Mouse (Mus musculus): ENCODE data around the gene Clec10a. TPM values are rescaled to one million over a fixed set of nuclear protein-coding genes. Genes with fewer than 3 reads are reported as not detected.
A peak's percentile ranks its signal among the peaks of the same experiment; 100 is the strongest.

The Clec10a gene
- polyA plus RNA-seq, 1 experiment from 2014 or later, result 0.44 TPM

DNA sequence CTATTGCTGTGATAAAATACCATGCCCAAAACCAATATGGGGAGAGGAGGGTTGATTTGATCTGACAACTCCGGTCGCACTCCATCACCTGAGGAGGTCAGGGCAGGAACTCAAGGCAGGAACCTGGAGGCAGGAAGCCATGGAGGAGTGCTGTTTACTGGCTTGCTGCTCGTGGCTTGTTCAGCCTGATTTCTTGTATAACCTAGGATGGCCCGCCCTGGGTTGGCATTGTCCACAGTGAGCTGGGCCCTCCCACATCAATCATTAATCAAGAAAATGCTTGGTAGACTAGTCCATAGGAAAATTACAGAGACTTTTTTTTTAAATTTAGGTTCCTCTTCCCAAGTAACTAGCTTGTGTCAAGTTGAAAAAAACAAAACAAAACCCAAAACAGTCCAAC lies 18.5 kb downstream of the Clec10a start:
- Histone ChIP-seq H3K27ac (ENCODE audit: low read depth, low read length) (no peak overlapping the region), H3K9me3 (ENCODE audit: control insufficient read depth, low read length) (no peaks in the 10 kb centered on the region), H3K9ac (ENCODE audit: low read length) (no peak overlapping the region), H3K27me3 (ENCODE audit: control insufficient read depth, insufficient read depth, low read length) (no peaks in the 10 kb centered on the region), H3K4me1 (replicated peaks; ENCODE audit: control insufficient read depth, insufficient read depth, low read length) (0 out of 2 replicates have a peak, but pooled peaks cover 1% of the 10 kb centered on the region), H3K36me3 (ENCODE audit: control insufficient read depth, insufficient read depth, low read length) (no peaks in the 10 kb centered on the region), H3K4me2 (ENCODE audit: low read depth, low read length, severe bottlenecking) (no peak overlapping the region), H3K4me3 (ENCODE audit: low read depth, low read length) (no peak overlapping the region)
- DNase-seq (ENCODE audit: low spot score), result no peak
- WGBS, result 85% methylated on average over 4 of the region's 4 CpGs
- ATAC-seq (replicated peaks; ENCODE audit: low FRiP score), result no peak

DNA sequence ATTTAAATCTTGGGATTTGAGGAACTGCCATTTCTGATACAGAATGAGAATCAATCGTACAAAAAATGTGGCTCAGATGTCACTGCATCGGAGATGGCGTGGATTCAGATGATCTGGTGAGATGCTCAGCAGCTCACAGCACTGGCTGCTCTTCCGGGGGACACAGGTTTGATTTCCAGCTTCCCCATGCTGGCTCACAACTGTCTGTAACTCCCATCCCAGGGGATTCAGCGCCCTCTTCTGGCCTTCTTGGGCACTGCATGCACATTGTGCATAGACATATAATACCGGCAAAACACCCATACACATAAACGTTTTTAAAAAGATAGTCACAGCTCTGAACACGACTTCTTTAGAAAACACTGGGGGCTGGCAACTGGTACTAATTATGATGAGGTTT lies 21.6 kb downstream of the Clec10a start:
- Histone ChIP-seq H3K9ac (ENCODE audit: low read length) (no peak overlapping the region), H3K4me1 (replicated peaks; ENCODE audit: control insufficient read depth, insufficient read depth, low read length) (0 out of 2 replicates have a peak, but pooled peaks cover 1% of the 10 kb centered on the region), H3K4me2 (ENCODE audit: low read depth, low read length, severe bottlenecking) (no peak overlapping the region), H3K27ac (ENCODE audit: low read depth, low read length) (no peak overlapping the region), H3K9me3 (ENCODE audit: control insufficient read depth, low read length) (no peaks in the 10 kb centered on the region), H3K36me3 (ENCODE audit: control insufficient read depth, insufficient read depth, low read length) (no peaks in the 10 kb centered on the region), H3K27me3 (ENCODE audit: control insufficient read depth, insufficient read depth, low read length) (no peaks in the 10 kb centered on the region), H3K4me3 (ENCODE audit: low read depth, low read length) (no peak overlapping the region)
- 75% methylated on average over 8 of the region's 8 CpGs for WGBS
- DNase-seq (ENCODE audit: low spot score) (peak; percentile 48), ATAC-seq (replicated peaks; ENCODE audit: low FRiP score) (no peak)

DNA sequence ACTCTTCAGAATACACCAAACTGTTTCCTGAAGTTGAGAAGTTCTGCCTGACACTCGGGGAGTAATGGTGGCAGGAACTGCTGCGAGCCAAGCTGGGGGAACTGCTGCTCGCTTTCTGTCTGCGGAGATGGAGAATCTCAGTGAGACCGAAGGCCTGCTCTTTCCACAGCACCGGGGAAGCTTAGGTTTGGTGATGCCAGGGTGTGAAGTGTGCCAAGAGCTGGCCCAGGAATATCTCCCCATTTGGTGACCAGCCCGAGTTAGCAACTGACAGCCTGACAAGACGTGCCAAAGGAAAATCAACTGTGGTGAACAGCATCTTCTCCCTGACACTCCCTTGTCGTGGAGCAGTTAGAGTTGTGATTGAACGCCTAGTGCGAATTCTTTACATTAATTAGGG lies 22.3 kb downstream of the Clec10a start:
- no peak overlapping the region for H3K4me2 ChIP-seq (ENCODE audit: low read depth, low read length, severe bottlenecking)
- no peaks in the 10 kb centered on the region for H3K9me3 ChIP-seq (ENCODE audit: control insufficient read depth, low read length)
- H3K4me1 ChIP-seq (replicated peaks; ENCODE audit: control insufficient read depth, insufficient read depth, low read length), result 0 out of 2 replicates have a peak, but pooled peaks cover 1% of the 10 kb centered on the region
- no peaks in the 10 kb centered on the region for H3K27me3 ChIP-seq (ENCODE audit: control insufficient read depth, insufficient read depth, low read length)
- H3K9ac ChIP-seq (ENCODE audit: low read length), result no peak overlapping the region
- no peak overlapping the region for H3K4me3 ChIP-seq (ENCODE audit: low read depth, low read length)
- peak; percentile 9 for DNase-seq (ENCODE audit: low spot score)
- H3K36me3 ChIP-seq (ENCODE audit: control insufficient read depth, insufficient read depth, low read length), result no peaks in the 10 kb centered on the region
- WGBS, result 91% methylated on average over 11 of the region's 11 CpGs
- no peak overlapping the region for H3K27ac ChIP-seq (ENCODE audit: low read depth, low read length)
- ATAC-seq (replicated peaks; ENCODE audit: low FRiP score), result no peak

DNA sequence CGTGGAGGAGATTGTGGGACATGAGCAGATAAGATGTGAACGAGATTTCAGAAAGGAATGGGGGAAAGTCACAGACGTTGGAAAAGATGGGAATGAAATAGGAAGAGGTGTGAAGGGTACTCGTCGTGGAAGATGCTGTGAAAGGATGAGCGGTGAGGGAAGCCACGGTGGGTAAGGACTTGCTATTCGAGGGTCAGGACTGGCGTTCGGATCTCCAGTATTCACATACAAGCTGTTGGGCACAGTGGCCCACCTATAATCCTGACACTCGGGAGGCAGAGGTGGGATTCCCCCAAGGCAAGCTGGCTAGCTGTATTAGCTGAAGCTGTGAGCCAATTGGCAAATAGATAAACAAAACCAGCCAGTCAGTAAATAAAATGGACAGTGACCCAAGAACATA lies 22.8 kb downstream of the Clec10a start:
- Histone ChIP-seq H3K27me3 (ENCODE audit: control insufficient read depth, insufficient read depth, low read length) (no peaks in the 10 kb centered on the region), H3K9ac (ENCODE audit: low read length) (no peak overlapping the region), H3K4me2 (ENCODE audit: low read depth, low read length, severe bottlenecking) (no peak overlapping the region), H3K4me3 (ENCODE audit: low read depth, low read length) (no peak overlapping the region), H3K9me3 (ENCODE audit: control insufficient read depth, low read length) (no peaks in the 10 kb centered on the region), H3K27ac (ENCODE audit: low read depth, low read length) (no peak overlapping the region), H3K4me1 (replicated peaks; ENCODE audit: control insufficient read depth, insufficient read depth, low read length) (0 out of 2 replicates have a peak, but pooled peaks cover 1% of the 10 kb centered on the region), H3K36me3 (ENCODE audit: control insufficient read depth, insufficient read depth, low read length) (no peaks in the 10 kb centered on the region)
- WGBS, result 78% methylated on average over 11 of the region's 11 CpGs
- ATAC-seq (replicated peaks; ENCODE audit: low FRiP score) (no peak), DNase-seq (ENCODE audit: low spot score) (peak; percentile 44)

DNA sequence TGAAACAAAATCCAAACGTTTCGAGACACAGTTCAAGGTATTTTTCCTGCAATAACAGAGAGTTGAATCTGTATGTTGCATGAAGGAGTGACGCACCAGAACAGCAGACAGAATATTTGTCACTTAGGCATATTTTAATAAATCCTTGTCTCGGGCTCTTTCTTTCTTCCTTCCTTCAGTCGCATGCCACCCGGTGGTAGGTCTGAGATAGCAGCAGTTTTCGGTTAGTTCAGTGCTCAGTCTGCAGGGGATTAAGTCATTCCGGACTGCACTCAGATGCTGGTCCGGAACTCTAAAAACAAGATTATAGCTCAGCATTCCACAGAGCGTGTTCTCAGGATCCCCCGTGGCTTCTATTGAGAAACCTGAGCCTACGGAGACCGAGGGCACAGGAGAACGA lies 23.4 kb downstream of the Clec10a start:
- 30% methylated on average over 14 of the region's 14 CpGs for WGBS
- H3K9ac ChIP-seq (ENCODE audit: low read length), result no peak overlapping the region
- no peak overlapping the region for H3K27ac ChIP-seq (ENCODE audit: low read depth, low read length)
- DNase-seq (ENCODE audit: low spot score), result peak; percentile 53
- H3K4me1 ChIP-seq (replicated peaks; ENCODE audit: control insufficient read depth, insufficient read depth, low read length), result 0 out of 2 replicates have a peak, but pooled peaks cover 1% of the 10 kb centered on the region
- H3K27me3 ChIP-seq (ENCODE audit: control insufficient read depth, insufficient read depth, low read length), result no peaks in the 10 kb centered on the region
- ATAC-seq (replicated peaks; ENCODE audit: low FRiP score), result no peak
- H3K9me3 ChIP-seq (ENCODE audit: control insufficient read depth, low read length), result no peaks in the 10 kb centered on the region
- H3K36me3 ChIP-seq (ENCODE audit: control insufficient read depth, insufficient read depth, low read length), result no peaks in the 10 kb centered on the region
- H3K4me3 ChIP-seq (ENCODE audit: low read depth, low read length), result no peak overlapping the region
- no peak overlapping the region for H3K4me2 ChIP-seq (ENCODE audit: low read depth, low read length, severe bottlenecking)

DNA sequence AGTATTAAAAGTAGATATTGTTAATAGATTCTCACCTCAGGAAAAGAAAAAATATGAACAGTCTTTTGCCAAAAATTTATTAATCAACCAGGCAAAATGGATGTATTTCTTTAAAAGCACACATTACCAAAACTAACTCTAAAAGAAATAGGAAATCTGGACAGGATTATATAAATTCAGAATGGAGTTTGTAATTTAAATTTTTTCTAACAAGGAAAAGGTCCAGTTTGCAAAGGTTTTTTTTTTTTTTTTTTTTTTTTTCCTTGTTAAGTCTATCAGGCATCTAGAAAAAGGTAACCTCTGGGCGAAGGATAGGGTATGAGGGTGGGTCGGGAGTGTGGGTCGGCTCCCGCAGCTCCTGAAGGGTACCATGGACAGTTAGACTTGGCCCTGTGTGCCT lies 24.5 kb downstream of the Clec10a start:
- Histone ChIP-seq H3K4me1 (replicated peaks; ENCODE audit: control insufficient read depth, insufficient read depth, low read length) (0 out of 2 replicates have a peak, but pooled peaks cover 1% of the 10 kb centered on the region), H3K27me3 (ENCODE audit: control insufficient read depth, insufficient read depth, low read length) (no peaks in the 10 kb centered on the region), H3K36me3 (ENCODE audit: control insufficient read depth, insufficient read depth, low read length) (no peaks in the 10 kb centered on the region), H3K9ac (ENCODE audit: low read length) (no peak overlapping the region), H3K4me3 (ENCODE audit: low read depth, low read length) (no peak overlapping the region), H3K9me3 (ENCODE audit: control insufficient read depth, low read length) (no peaks in the 10 kb centered on the region), H3K4me2 (ENCODE audit: low read depth, low read length, severe bottlenecking) (no peak overlapping the region), H3K27ac (ENCODE audit: low read depth, low read length) (no peak overlapping the region)
- ATAC-seq (replicated peaks; ENCODE audit: low FRiP score) (no peak), DNase-seq (ENCODE audit: low spot score) (no peak)
- 94% methylated on average over 4 of the region's 4 CpGs for WGBS

DNA sequence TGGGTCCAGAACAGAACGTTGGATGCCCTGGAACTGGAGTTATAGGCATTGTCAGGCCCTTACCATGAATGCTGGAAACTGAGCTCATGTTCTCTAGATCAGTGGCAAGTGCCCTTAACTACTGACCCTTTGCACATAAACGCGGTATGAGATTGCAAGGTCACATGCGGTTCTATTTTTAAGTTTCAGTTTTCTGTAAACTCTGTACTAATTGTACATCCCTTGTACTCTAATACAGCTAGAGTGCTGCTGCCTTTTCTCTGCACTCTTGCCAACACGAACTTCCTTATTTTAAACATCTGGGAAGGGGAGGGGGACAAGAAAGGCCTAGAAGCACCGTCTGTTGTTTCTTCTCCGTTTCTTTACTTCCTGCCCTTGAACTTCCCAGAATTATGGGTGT lies 29.1 kb downstream of the Clec10a start:
- no peak overlapping the region for H3K4me2 ChIP-seq (ENCODE audit: low read depth, low read length, severe bottlenecking)
- H3K36me3 ChIP-seq (ENCODE audit: control insufficient read depth, insufficient read depth, low read length), result no peaks in the 10 kb centered on the region
- WGBS, result 85% methylated on average over 7 of the region's 7 CpGs
- no peak overlapping the region for H3K27ac ChIP-seq (ENCODE audit: low read depth, low read length)
- no peak overlapping the region for H3K9ac ChIP-seq (ENCODE audit: low read length)
- ATAC-seq (replicated peaks; ENCODE audit: low FRiP score) (no peak), DNase-seq (ENCODE audit: low spot score) (no peak)
- no peak overlapping the region for H3K4me3 ChIP-seq (ENCODE audit: low read depth, low read length)
- no peaks in the 10 kb centered on the region for H3K27me3 ChIP-seq (ENCODE audit: control insufficient read depth, insufficient read depth, low read length)
- H3K9me3 ChIP-seq (ENCODE audit: control insufficient read depth, low read length), result no peaks in the 10 kb centered on the region
- H3K4me1 ChIP-seq (replicated peaks; ENCODE audit: control insufficient read depth, insufficient read depth, low read length), result no peaks in the 10 kb centered on the region

DNA sequence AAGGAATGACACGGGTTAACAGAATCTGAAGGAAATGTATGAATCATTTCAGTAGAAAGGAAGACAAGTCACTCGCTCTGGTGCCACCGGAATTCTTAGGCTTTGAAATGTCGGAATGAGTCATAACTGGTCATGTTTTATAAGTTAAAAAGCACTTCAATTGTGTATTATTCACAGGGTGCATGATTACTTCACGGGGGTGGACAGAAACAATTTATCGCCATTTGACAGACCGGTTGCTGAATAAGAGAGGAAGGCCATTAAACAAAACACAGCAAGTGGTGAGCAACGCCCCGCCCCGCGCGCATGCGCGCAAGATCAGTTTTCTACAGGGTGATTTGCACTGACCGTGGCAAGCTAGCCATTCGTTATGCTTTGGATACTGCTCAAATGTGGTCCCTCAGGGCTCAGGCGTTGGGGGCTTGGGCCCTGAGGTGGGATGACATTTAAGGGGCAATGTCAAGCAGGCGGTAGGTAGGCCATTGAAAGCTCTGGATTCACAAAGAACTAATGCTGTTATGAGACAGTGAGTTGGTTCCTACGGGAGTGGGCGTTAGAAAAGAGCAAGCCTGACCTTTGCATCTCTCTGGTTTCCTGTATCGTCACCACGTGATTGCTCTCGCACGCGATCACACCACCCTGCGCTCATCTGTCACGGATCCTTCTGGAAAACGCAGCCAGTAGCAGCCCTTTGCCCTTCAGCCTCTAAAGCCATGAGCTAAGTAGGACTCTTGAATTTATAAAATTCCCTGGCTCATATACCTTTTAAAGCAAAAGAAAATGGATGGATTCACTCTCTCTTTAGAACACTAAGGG lies 33.5 kb downstream of the Clec10a start:
- Histone ChIP-seq H3K27ac (ENCODE audit: low read depth, low read length) (no peak overlapping the region), H3K9ac (ENCODE audit: low read length) (no peak overlapping the region), H3K4me1 (replicated peaks; ENCODE audit: control insufficient read depth, insufficient read depth, low read length) (no peaks in the 10 kb centered on the region), H3K9me3 (ENCODE audit: control insufficient read depth, low read length) (no peaks in the 10 kb centered on the region), H3K4me3 (ENCODE audit: low read depth, low read length) (no peak overlapping the region), H3K36me3 (ENCODE audit: control insufficient read depth, insufficient read depth, low read length) (no peaks in the 10 kb centered on the region), H3K4me2 (ENCODE audit: low read depth, low read length, severe bottlenecking) (no peak overlapping the region), H3K27me3 (ENCODE audit: control insufficient read depth, insufficient read depth, low read length) (no peaks in the 10 kb centered on the region)
- DNase-seq (ENCODE audit: low spot score) (no peak), ATAC-seq (replicated peaks; ENCODE audit: low FRiP score) (no peak)
- WGBS, result 90% methylated on average over 28 of the region's 28 CpGs

DNA sequence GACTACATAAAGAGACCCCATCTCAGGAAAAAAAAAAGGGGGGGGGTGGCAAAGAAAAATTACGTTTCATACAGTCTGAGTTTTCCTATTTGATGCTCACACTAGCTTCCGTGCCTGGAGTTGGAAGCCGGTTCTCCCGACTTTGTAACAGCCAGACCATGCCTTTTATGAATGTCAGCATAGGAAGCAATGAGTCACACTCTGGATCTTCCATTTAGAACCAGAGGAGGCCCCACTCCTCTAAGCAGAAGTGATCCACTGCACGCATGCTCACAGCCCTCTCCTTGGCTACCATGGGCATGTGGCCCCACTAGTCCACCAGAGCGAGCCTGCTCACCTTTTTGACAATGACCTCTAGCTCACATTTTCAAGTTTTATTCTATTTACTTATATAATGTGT lies 35.2 kb downstream of the Clec10a start:
- H3K4me3 ChIP-seq (ENCODE audit: low read depth, low read length), result no peak overlapping the region
- H3K27me3 ChIP-seq (ENCODE audit: control insufficient read depth, insufficient read depth, low read length), result no peaks in the 10 kb centered on the region
- H3K27ac ChIP-seq (ENCODE audit: low read depth, low read length), result no peak overlapping the region
- H3K4me2 ChIP-seq (ENCODE audit: low read depth, low read length, severe bottlenecking), result no peak overlapping the region
- ATAC-seq (replicated peaks; ENCODE audit: low FRiP score) (no peak), DNase-seq (ENCODE audit: low spot score) (no peak)
- no peaks in the 10 kb centered on the region for H3K9me3 ChIP-seq (ENCODE audit: control insufficient read depth, low read length)
- 89% methylated on average over 6 of the region's 6 CpGs for WGBS
- no peaks in the 10 kb centered on the region for H3K36me3 ChIP-seq (ENCODE audit: control insufficient read depth, insufficient read depth, low read length)
- no peak overlapping the region for H3K9ac ChIP-seq (ENCODE audit: low read length)
- H3K4me1 ChIP-seq (replicated peaks; ENCODE audit: control insufficient read depth, insufficient read depth, low read length), result no peaks in the 10 kb centered on the region
